Mouse (Mus musculus) liver, adult 2 months (tissue): ENCODE data around the gene Csdc2. TPM values are rescaled to one million over a fixed set of nuclear protein-coding genes. Genes with fewer than 3 reads are reported as not detected.
A peak's percentile ranks its signal among the peaks of the same experiment; 100 is the strongest.

ENCODE experiments used
- DNase-seq: peaks from one replicate; pipeline ENCODE4 v3.0.0-alpha.2; 2011; ENCODE audit warnings: low read depth, low spot score; ENCODE audit errors: extremely low read depth
- H3K27ac ChIP-seq: fragments of 200-500 bp; replicated peaks from 2 replicates; pipeline ENCODE4 v1.5.1; 2012; ENCODE audit warnings: low read depth, mild to moderate bottlenecking, control low read depth, inconsistent platforms, low read length; ENCODE audit not compliant: insufficient read depth
- H3K27me3 ChIP-seq: fragments of 200-500 bp; 2 replicates; pipeline ENCODE4 v1.6.1; 2012; ENCODE audit warnings: mild to moderate bottlenecking, moderate library complexity, low read length, inconsistent platforms; ENCODE audit not compliant: control insufficient read depth, insufficient read depth
- H3K36me3 ChIP-seq: fragments of 200-500 bp; 2 replicates; pipeline ENCODE4 v1.6.1; 2012; ENCODE audit warnings: low read length, inconsistent platforms; ENCODE audit not compliant: control insufficient read depth, insufficient read depth
- H3K4me1 ChIP-seq: fragments of 200-500 bp; 2 replicates; pipeline ENCODE4 v1.6.1; 2011; ENCODE audit warnings: low read length; ENCODE audit not compliant: control insufficient read depth, insufficient read depth
- H3K4me3 ChIP-seq: fragments of 200-500 bp; 2 replicates; pipeline ENCODE4 v1.5.1; 2011; ENCODE audit warnings: low read depth, mild to moderate bottlenecking, control low read depth, low read length, moderate library complexity; ENCODE audit not compliant: insufficient read depth
- H3K79me2 ChIP-seq: fragments of 200-500 bp; 2 replicates; pipeline ENCODE4 v1.6.1; 2012; ENCODE audit warnings: inconsistent platforms, mild to moderate bottlenecking, low read length, moderate library complexity; ENCODE audit not compliant: control insufficient read depth, insufficient read depth
- H3K9ac ChIP-seq: fragments of 200-500 bp; 2 replicates; pipeline ENCODE4 v1.6.1; 2012; ENCODE audit warnings: low read depth, mild to moderate bottlenecking, control low read depth, inconsistent platforms, low read length
- CTCF ChIP-seq: fragments of 200-500 bp; IDR thresholded peaks from 2 replicates; pipeline ENCODE4 v1.5.1; 2011; ENCODE audit warnings: low read depth, low read length, control low read depth
- POLR2A ChIP-seq: fragments of 200-500 bp; IDR thresholded peaks from 2 replicates; pipeline ENCODE4 v1.6.1; 2011; ENCODE audit warnings: low read length, control low read depth; ENCODE audit not compliant: insufficient read depth; ENCODE audit errors: extremely low read depth
- WGBS: fragments of 180-500 bp; shearing (Covaris S2); methylation state at CpG from one replicate; pipeline ENCODE4 v1.1.7; 2018; 5-methylcytosine and 5-hydroxymethylcytosine counted together
- polyA plus RNA-seq: library from polyadenylated mRNA; depleted of rRNA; stranded (reverse); fragments of >200 nt; gene quantifications from 2 replicates; pipeline ENCODE4 v1.2.3, GENCODE M21; 2012
- total RNA-seq: library from RNA; depleted of rRNA; stranded (reverse); fragments of >200 nt; gene quantifications from 2 replicates; pipeline ENCODE4 v1.2.3, GENCODE M21; 2014

The Csdc2 gene
- total and polyA plus RNA-seq, 2 experiments: 0.09 to 0.35 TPM

DNA sequence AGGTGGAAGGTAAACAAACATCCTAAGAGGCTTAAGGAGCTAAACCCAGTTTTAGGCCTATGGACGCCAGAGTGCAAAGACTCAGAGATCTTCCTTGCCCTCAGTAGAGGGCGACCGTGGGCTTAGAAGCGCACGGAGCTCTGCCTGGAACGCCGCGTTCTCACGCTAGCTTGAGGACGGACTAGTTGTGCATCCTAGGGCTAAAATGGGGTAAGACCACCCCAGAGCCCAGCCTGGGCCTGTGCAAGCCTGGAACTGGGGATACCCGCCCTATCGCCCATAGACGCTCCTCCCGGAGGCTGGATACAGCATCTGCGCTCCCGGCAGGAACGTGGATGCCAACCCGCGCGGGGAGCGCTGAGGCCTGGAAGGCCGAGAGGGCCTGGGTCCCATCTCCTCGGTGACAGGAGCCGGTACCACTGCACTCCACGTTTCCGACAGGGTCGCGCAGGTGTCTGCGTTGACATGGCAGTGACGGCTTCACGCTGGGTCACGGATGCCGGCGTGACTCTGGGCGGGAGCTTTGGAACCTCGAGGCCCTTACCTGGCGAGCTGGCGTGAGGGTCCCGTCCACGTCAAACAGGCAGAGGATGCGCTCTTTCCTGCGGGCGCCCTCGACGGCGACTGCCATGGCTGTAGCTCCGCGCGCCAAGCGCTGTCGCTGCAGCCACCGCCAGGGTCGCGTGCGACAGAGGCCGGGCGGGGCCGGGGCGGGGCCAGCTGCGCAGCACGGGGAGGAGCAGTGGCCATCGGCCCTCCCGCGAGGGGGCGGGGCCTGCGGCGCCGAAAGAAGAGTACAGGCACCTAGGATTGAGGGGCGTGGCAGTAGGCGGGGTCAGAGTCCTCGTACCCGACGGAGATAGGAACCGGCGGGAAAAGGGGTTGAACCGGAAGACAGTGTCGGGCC lies 23.9 kb downstream of the Csdc2 start, which contains the start of gene Pmm1:
Pmm1 (minus strand) TSS at position 760 of the 907 bp plus-strand sequence.
- H3K27me3 ChIP-seq: no peaks in the 10 kb centered on the region
- H3K36me3 ChIP-seq: no peaks in the 10 kb centered on the region
- H3K9ac ChIP-seq: peak within 1 kb of the TSS; percentile 60
- TF ChIP-seq POLR2A (no peak), CTCF (peak; percentile 87)
- DNase-seq: peak; percentile 87
- no peak within 1 kb of the TSS for H3K27ac ChIP-seq
- H3K79me2 ChIP-seq: no peaks in the 10 kb centered on the region
- peaks cover 6% of the 10 kb centered on the region; the same call in 1 of the 2 replicates for H3K4me1 ChIP-seq
- H3K4me3 ChIP-seq: peak within 1 kb of the TSS; percentile 64
- 1% methylated on average over 76 of the region's 77 CpGs for WGBS

GRCm38 (mm10) chr15:81961078-81961451 lies 24.5 kb downstream of the Csdc2 start:
- no peak for TF ChIP-seq CTCF
- TF ChIP-seq POLR2A: no peak
- no peak overlapping the region for H3K27ac ChIP-seq
- H3K79me2 ChIP-seq: no peaks in the 10 kb centered on the region
- DNase-seq: no peak
- no peaks in the 10 kb centered on the region for H3K36me3 ChIP-seq
- no peak overlapping the region for H3K9ac ChIP-seq
- peaks cover 6% of the 10 kb centered on the region; the same call in 1 of the 2 replicates for H3K4me1 ChIP-seq
- 4% methylated on average over 8 of the region's 8 CpGs for WGBS
- H3K4me3 ChIP-seq: no peak overlapping the region; the same call in 1 of the 2 replicates
- no peaks in the 10 kb centered on the region for H3K27me3 ChIP-seq

GRCm38 (mm10) chr15:81964262-81964661 lies 27.7 kb downstream of the Csdc2 start:
- H3K27ac ChIP-seq: no peak overlapping the region
- WGBS: 12% methylated on average over 1 of the region's 1 CpGs
- H3K36me3 ChIP-seq: no peaks in the 10 kb centered on the region
- peaks cover 6% of the 10 kb centered on the region; the same call in 1 of the 2 replicates for H3K4me1 ChIP-seq
- peak; percentile 98 for DNase-seq
- H3K9ac ChIP-seq: no peak overlapping the region
- H3K4me3 ChIP-seq: no peak overlapping the region
- H3K79me2 ChIP-seq: no peaks in the 10 kb centered on the region
- peaks cover 7% of the 10 kb centered on the region; the same call in 1 of the 2 replicates for H3K27me3 ChIP-seq
- TF ChIP-seq CTCF: no peak
- TF ChIP-seq POLR2A: no peak

DNA sequence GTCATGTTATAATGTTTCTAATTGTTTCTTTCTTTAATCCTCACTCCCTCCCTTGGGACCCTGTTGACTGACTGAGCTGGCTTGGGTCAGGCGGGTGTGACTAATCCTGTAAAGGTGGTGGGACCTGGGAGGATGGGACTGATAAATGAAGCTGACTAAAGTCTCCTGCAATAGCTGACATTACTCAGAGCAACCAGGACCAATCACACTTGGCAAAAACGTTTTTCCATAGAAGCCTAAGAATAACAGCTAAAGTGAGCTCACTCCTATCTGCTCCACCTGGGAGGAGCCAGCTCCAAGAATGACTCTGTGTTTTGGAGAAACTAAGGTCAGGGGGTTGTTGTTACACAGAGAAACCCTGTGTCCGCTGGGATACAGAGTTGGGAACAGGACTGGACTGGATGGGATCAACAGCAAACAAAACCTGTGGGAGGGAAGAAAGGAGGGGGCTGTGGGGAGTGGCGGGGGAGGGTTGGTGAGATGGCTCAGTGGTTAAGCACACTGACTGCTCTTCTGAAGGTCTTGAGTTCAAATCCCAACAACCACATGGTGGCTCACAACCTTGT lies 28.5 kb downstream of the Csdc2 start:
- WGBS: 50% methylated on average over 4 of the region's 4 CpGs
- H3K4me1 ChIP-seq: peaks cover 6% of the 10 kb centered on the region; the same call in 1 of the 2 replicates
- TF ChIP-seq POLR2A (no peak), CTCF (no peak)
- no peak overlapping the region for H3K4me3 ChIP-seq
- no peak overlapping the region for H3K27ac ChIP-seq
- H3K27me3 ChIP-seq: peaks cover 7% of the 10 kb centered on the region; the same call in 1 of the 2 replicates
- H3K79me2 ChIP-seq: no peaks in the 10 kb centered on the region
- H3K36me3 ChIP-seq: no peaks in the 10 kb centered on the region
- H3K9ac ChIP-seq: no peak overlapping the region
- no peak for DNase-seq

- Histone ChIP-seq H3K27ac (no peak overlapping the region), H3K4me1 (peaks cover 2% of the 10 kb centered on the region; the same call in 1 of the 2 replicates), H3K4me3 (no peak overlapping the region), H3K36me3 (no peaks in the 10 kb centered on the region), H3K79me2 (no peaks in the 10 kb centered on the region), H3K9ac (no peak overlapping the region), H3K27me3 (peaks cover 7% of the 10 kb centered on the region; the same call in 1 of the 2 replicates)
- WGBS: 53% methylated on average over 13 of the region's 14 CpGs
- DNase-seq: peak; percentile 31
- TF ChIP-seq CTCF: no peak
- TF ChIP-seq POLR2A: no peak
Observed at GRCm38 (mm10) chr15:81966062-81966829, 29.7 kb downstream of the Csdc2 start.
